Mouse (Mus musculus) liver, embryonic 16.5 days (tissue): ENCODE measurements around the gene Actr5. TPM values are rescaled to one million over a fixed set of nuclear protein-coding genes. Genes with fewer than 3 reads are reported as not detected.

ENCODE experiments used
- ATAC-seq: fragments of 200-750 bp; cut with Nextera tagmentation; 2 replicates; pipeline ENCODE4 v1.8.0; 2017; ENCODE audit warnings: low read depth, mild to moderate bottlenecking, moderate number of reproducible peaks, moderate library complexity
- H3K27ac ChIP-seq: fragments of 300-500 bp; sonication (generic); 2 replicates; pipeline ENCODE4 v1.5.1; 2014; ENCODE audit warnings: mild to moderate bottlenecking, low read length
- H3K27me3 ChIP-seq: fragments of 300-500 bp; sonication (generic); 2 replicates; pipeline ENCODE4 v1.6.1; 2014; ENCODE audit warnings: low read depth, low read length, mixed read lengths; ENCODE audit not compliant: control insufficient read depth, insufficient read depth
- H3K36me3 ChIP-seq: fragments of 300-500 bp; sonication (generic); 2 replicates; pipeline ENCODE4 v1.6.1; 2014; ENCODE audit warnings: mild to moderate bottlenecking; ENCODE audit not compliant: control insufficient read depth, insufficient read depth
- H3K4me1 ChIP-seq: fragments of 300-500 bp; sonication (generic); 2 replicates; pipeline ENCODE4 v1.6.1; 2014; ENCODE audit warnings: low read depth, low read length, mixed read lengths; ENCODE audit not compliant: control insufficient read depth
- H3K4me2 ChIP-seq: fragments of 300-500 bp; sonication (generic); 2 replicates; pipeline ENCODE4 v1.6.1; 2014; ENCODE audit warnings: low read depth, low read length, mixed read lengths
- H3K4me3 ChIP-seq: fragments of 300-500 bp; sonication (generic); 2 replicates; pipeline ENCODE4 v1.5.1; 2014; ENCODE audit warnings: low read depth, mild to moderate bottlenecking, low read length
- H3K9ac ChIP-seq: fragments of 300-500 bp; sonication (generic); 2 replicates; pipeline ENCODE4 v1.6.1; 2014; ENCODE audit warnings: low read depth, low read length
- H3K9me3 ChIP-seq: fragments of 300-500 bp; sonication (generic); replicated peaks from 2 replicates; pipeline ENCODE4 v1.6.1; 2016; ENCODE audit warnings: low read length; ENCODE audit not compliant: control insufficient read depth
- WGBS: fragments of 180-500 bp; shearing (Covaris S2); extraction: QIAGEN DNeasy Blood & Tissue Kit; methylation state at CpG from one replicate; pipeline ENCODE4 v1.1.7; 2014; ENCODE audit not compliant: insufficient replicate concordance; 5-methylcytosine and 5-hydroxymethylcytosine counted together
- polyA plus RNA-seq: library from polyadenylated mRNA; unstranded; fragments of >200 nt; fragmentation: Nextera tagmentation; extraction: Ambion mirVana; gene quantifications from 2 replicates; pipeline ENCODE4 v1.2.1, GENCODE M21; 2015

The Actr5 gene
- polyA plus RNA-seq, 1 experiment from 2014 or later, result 2.3 TPM

- Histone ChIP-seq H3K4me1 (no peaks in the 10 kb centered on the region), H3K27ac (no peak overlapping the region), H3K9ac (no peak overlapping the region), H3K36me3 (no peaks in the 10 kb centered on the region), H3K27me3 (no peaks in the 10 kb centered on the region), H3K4me2 (no peak overlapping the region), H3K4me3 (no peak overlapping the region), H3K9me3 (no peaks in the 10 kb centered on the region)
- no peak for ATAC-seq
- WGBS, result 11% methylated on average over 4 of the region's 4 CpGs
These were observed 28.3 kb downstream of the Actr5 start for GRCm38 (mm10) chr2:158652985-158653384.

- Histone ChIP-seq H3K27me3 (no peaks in the 10 kb centered on the region), H3K27ac (no peak overlapping the region), H3K4me2 (no peak overlapping the region), H3K9me3 (no peaks in the 10 kb centered on the region), H3K4me3 (no peak overlapping the region), H3K4me1 (no peaks in the 10 kb centered on the region), H3K36me3 (no peaks in the 10 kb centered on the region), H3K9ac (no peak overlapping the region)
- 39% methylated on average over 9 of the region's 9 CpGs for WGBS
- ATAC-seq, result no peak
These were observed 30.0 kb downstream of the Actr5 start for GRCm38 (mm10) chr2:158654717-158655116.

- no peaks in the 10 kb centered on the region for H3K36me3 ChIP-seq
- no peak overlapping the region for H3K4me3 ChIP-seq
- no peak overlapping the region for H3K27ac ChIP-seq
- no peaks in the 10 kb centered on the region for H3K27me3 ChIP-seq
- no peaks in the 10 kb centered on the region for H3K4me1 ChIP-seq
- 57% methylated on average over 4 of the region's 4 CpGs for WGBS
- H3K9ac ChIP-seq, result no peak overlapping the region
- H3K9me3 ChIP-seq, result no peaks in the 10 kb centered on the region
- no peak for ATAC-seq
- H3K4me2 ChIP-seq, result no peak overlapping the region
These were observed 31.1 kb downstream of the Actr5 start for GRCm38 (mm10) chr2:158655806-158656205.

GRCm38 (mm10) chr2:158658822-158659221, 34.1 kb downstream of the Actr5 start:
- Histone ChIP-seq H3K9ac (no peak overlapping the region), H3K4me1 (no peaks in the 10 kb centered on the region), H3K4me2 (no peak overlapping the region), H3K27ac (no peak overlapping the region), H3K27me3 (no peaks in the 10 kb centered on the region), H3K4me3 (no peak overlapping the region), H3K9me3 (no peaks in the 10 kb centered on the region), H3K36me3 (no peaks in the 10 kb centered on the region)
- 46% methylated on average over 6 of the region's 6 CpGs for WGBS
- ATAC-seq, result peak; percentile 79

GRCm38 (mm10) chr2:158659346-158659745, 34.7 kb downstream of the Actr5 start:
- H3K9me3 ChIP-seq, result no peaks in the 10 kb centered on the region
- no peak overlapping the region for H3K27ac ChIP-seq
- no peaks in the 10 kb centered on the region for H3K4me1 ChIP-seq
- no peak overlapping the region for H3K4me3 ChIP-seq
- H3K36me3 ChIP-seq, result no peaks in the 10 kb centered on the region
- no peak for ATAC-seq
- 57% methylated on average over 3 of the region's 3 CpGs for WGBS
- no peak overlapping the region for H3K4me2 ChIP-seq
- no peak overlapping the region for H3K9ac ChIP-seq
- no peaks in the 10 kb centered on the region for H3K27me3 ChIP-seq

GRCm38 (mm10) chr2:158665098-158665497, 40.4 kb downstream of the Actr5 start, which contains the start of gene Ppp1r16b:
TSS of gene Ppp1r16b (plus strand) at chr2:158665398.
- Histone ChIP-seq H3K4me2 (no peak within 1 kb of the TSS), H3K27me3 (peaks cover 50% of the 10 kb centered on the region), H3K9me3 (no peaks in the 10 kb centered on the region), H3K4me3 (no peak within 1 kb of the TSS), H3K27ac (no peak within 1 kb of the TSS), H3K4me1 (no peaks in the 10 kb centered on the region; the same call in 1 of the 2 replicates), H3K9ac (no peak within 1 kb of the TSS), H3K36me3 (no peaks in the 10 kb centered on the region)
- 47% methylated on average over 4 of the region's 4 CpGs for WGBS
- no peak for ATAC-seq

- H3K4me1 ChIP-seq, result no peaks in the 10 kb centered on the region; the same call in 1 of the 2 replicates
- H3K27ac ChIP-seq, result no peak overlapping the region
- no peak overlapping the region for H3K9ac ChIP-seq
- H3K36me3 ChIP-seq, result no peaks in the 10 kb centered on the region
- 9% methylated on average over 13 of the region's 13 CpGs for WGBS
- H3K9me3 ChIP-seq, result no peaks in the 10 kb centered on the region
- ATAC-seq, result 0 out of 2 replicates have a peak, but pooled peaks have one; percentile 19
- peaks cover 50% of the 10 kb centered on the region for H3K27me3 ChIP-seq
- no peak overlapping the region for H3K4me2 ChIP-seq
- no peak overlapping the region for H3K4me3 ChIP-seq
These were observed 41.5 kb downstream of the Actr5 start for GRCm38 (mm10) chr2:158666071-158666800.

- Histone ChIP-seq H3K27ac (no peak overlapping the region), H3K9ac (no peak overlapping the region; the same call in 1 of the 2 replicates), H3K27me3 (peaks cover 50% of the 10 kb centered on the region)
These were observed 42.5 kb downstream of the Actr5 start for GRCm38 (mm10) chr2:158667022-158667670.

More at GRCm38 (mm10) chr2:158667022-158667670, 42.5 kb downstream of the Actr5 start:
- ATAC-seq, result peak; percentile 41; the same call in 1 of the 2 replicates
- WGBS, result under 1% methylated on average over 47 of the region's 47 CpGs
- H3K4me3 ChIP-seq, result peak overlapping the region; percentile 41
- H3K9me3 ChIP-seq, result no peaks in the 10 kb centered on the region
- no peaks in the 10 kb centered on the region; the same call in 1 of the 2 replicates for H3K4me1 ChIP-seq
- H3K36me3 ChIP-seq, result no peaks in the 10 kb centered on the region
- peak overlapping the region; percentile 48 for H3K4me2 ChIP-seq
